24 mouse cellular contexts compared by ENCODE assay signal in the genomic region with DNA sequence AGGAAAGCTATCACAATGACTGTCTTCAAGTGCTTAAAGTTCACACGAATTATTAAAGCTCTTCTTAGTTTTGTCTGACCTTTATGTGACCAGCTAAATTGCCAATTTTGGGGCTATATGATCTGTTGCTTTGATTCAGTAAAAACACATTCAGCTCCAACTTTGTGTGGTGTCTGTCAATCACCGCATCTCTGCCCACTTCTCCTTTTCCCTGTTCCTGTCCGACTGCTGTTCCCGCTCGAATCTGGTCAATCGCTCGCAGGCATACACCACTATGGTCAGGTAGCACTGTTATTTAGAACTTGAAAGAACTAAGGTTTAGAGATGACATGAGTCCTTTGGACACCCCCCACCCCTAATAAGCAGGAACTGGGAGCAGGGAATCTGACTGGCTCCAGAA.
"Had no signal": no experiment of that assay in that cellular context is flagged by ENCODE, and none has a peak within 500 bp of the region (broad histone marks: within the 10 kb centered on the region; RNA-seq: fewer than 3 reads in every experiment).

No protein-coding gene starts in this region.

- H3K9ac ChIP-seq: heart, embryonic 12.5 days; hindbrain, embryonic 12.5 days; hindbrain, embryonic 14.5 days; intestine, embryonic 15.5 days; limb, embryonic 12.5 days had no signal

- ATAC-seq: hindbrain, embryonic 16.5 days; inflammation-experienced regulatory T-cells, adult 6 months; intestine, embryonic 15.5 days; intestine, postnatal 0 days had no signal

- H3K4me1 ChIP-seq: heart, embryonic 12.5 days had no signal

- H3K4me3 ChIP-seq: heart, embryonic 10.5 days; heart, embryonic 12.5 days; hindbrain, embryonic 10.5 days; hindbrain, embryonic 12.5 days; intestine, embryonic 15.5 days; left cerebral cortex, adult 2 months; limb, embryonic 10.5 days; limb, embryonic 12.5 days had no signal

- H3K27me3 ChIP-seq: heart, embryonic 12.5 days; hindbrain, embryonic 12.5 days; intestine, embryonic 15.5 days; limb, embryonic 12.5 days had no signal

- DNase-seq: gastrocnemius, postnatal 14 days; gastrocnemius, postnatal 36 days; heart, adult 18-20 months; heart, postnatal 10 days; heart, postnatal 4 days; kidney, adult 18-20 months; kidney, adult 8-10 months; kidney, postnatal 14 days; kidney, postnatal 36 days; liver had no signal

- H3K9me3 ChIP-seq: heart, embryonic 10.5 days; hindbrain, embryonic 12.5 days; intestine, embryonic 15.5 days; limb, embryonic 10.5 days had no signal

- H3K36me3 ChIP-seq: heart, embryonic 10.5 days; heart, embryonic 12.5 days; hindbrain, embryonic 10.5 days; hindbrain, embryonic 12.5 days; intestine, embryonic 15.5 days; limb, embryonic 10.5 days; limb, embryonic 12.5 days had no signal

- H3K27ac ChIP-seq: heart, embryonic 10.5 days; hindbrain, embryonic 10.5 days; hindbrain, embryonic 12.5 days; hindbrain, embryonic 14.5 days; intestine, embryonic 15.5 days; kidney, postnatal 0 days; left cerebral cortex, adult 2 months; limb, embryonic 10.5 days; limb, embryonic 12.5 days had no signal

- H3K4me2 ChIP-seq: heart, embryonic 12.5 days; hindbrain, embryonic 12.5 days; hindbrain, embryonic 14.5 days; intestine, embryonic 15.5 days; limb, embryonic 12.5 days; liver, embryonic 11.5 days had no signal
